Mouse (Mus musculus): Measurements from ENCODE around the gene Resp18. TPM values are rescaled to one million over a fixed set of nuclear protein-coding genes. Genes with fewer than 3 reads are reported as not detected.
A peak's percentile ranks its signal among the peaks of the same experiment; 100 is the strongest.

Resp18 gene
- polyA plus RNA-seq, 1 experiment from 2014 or later = 12.9 TPM

DNA sequence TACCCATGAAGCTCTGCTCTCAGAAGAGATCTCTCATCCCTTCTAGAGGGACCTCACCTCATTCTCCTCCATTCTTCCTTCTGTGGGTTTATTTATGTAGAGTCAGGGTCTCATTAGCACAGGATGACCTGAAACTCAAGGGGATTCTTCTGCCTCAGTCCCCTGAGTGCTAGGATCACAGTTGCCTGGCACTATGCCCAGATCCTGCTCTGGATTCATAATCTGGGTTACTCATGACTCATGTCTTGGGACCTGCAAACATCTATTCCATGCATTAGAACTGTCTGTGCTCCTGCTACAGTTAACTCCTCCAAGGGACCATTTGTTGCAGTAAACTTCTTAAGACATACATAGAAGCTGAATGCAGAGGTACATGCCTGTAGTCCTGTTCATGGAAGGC lies 16.9 kb downstream of the Resp18 start:
- Histone ChIP-seq H3K9ac (ENCODE audit: low read depth, low read length) (no peak overlapping the region), H3K4me3 (ENCODE audit: low read depth, low read length) (no peak overlapping the region), H3K9me3 (ENCODE audit: control insufficient read depth) (no peaks in the 10 kb centered on the region), H3K36me3 (ENCODE audit: control insufficient read depth, insufficient read depth) (no peaks in the 10 kb centered on the region), H3K4me2 (replicated peaks; ENCODE audit: low read depth) (no peak overlapping the region), H3K27me3 (replicated peaks; ENCODE audit: control insufficient read depth, insufficient read depth, low read length) (peaks cover 37% of the 10 kb centered on the region), H3K27ac (ENCODE audit: low read depth, low read length) (no peak overlapping the region), H3K4me1 (replicated peaks; ENCODE audit: control insufficient read depth, insufficient read depth, low read length) (no peaks in the 10 kb centered on the region)
- no peak for ATAC-seq
- TF ChIP-seq CTCF (IDR thresholded peaks at IDR 0.05; ENCODE audit: low read depth) = no peak

DNA sequence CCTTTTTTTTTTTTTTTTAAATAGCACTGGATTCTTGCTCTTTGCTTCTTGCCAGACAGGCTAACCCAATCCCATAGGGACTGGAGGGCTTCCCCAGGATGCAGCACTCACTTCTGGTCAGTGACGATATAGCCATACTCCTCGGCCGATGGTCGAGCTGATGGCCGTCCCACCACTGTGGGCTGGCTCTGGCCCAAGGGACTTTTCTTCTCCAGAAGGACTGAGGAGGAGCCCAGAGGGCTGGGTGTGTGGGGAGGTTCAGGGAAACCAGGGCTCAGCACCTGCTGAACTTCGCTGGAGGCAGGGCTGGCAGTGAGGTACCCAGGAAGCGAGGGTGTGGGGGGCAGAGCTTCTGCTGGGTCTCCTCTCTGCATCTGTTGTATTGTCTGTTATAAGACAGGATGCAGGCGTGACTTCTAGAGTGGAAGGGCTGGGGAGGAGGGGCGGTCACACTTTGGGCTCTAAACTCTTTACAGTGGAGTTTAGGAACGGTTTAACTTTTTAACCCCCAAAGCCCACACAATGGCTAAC lies 22.6 kb downstream of the Resp18 start:
- Histone ChIP-seq H3K27me3 (replicated peaks; ENCODE audit: control insufficient read depth, insufficient read depth, low read length) (no peaks in the 10 kb centered on the region), H3K9me3 (ENCODE audit: control insufficient read depth) (no peaks in the 10 kb centered on the region), H3K4me3 (ENCODE audit: low read depth, low read length) (no peak overlapping the region), H3K4me1 (replicated peaks; ENCODE audit: control insufficient read depth, insufficient read depth, low read length) (no peaks in the 10 kb centered on the region), H3K36me3 (ENCODE audit: control insufficient read depth, insufficient read depth) (no peaks in the 10 kb centered on the region), H3K9ac (ENCODE audit: low read depth, low read length) (no peak overlapping the region), H3K27ac (ENCODE audit: low read depth, low read length) (no peak overlapping the region), H3K4me2 (replicated peaks; ENCODE audit: low read depth) (no peak overlapping the region)
- no peak for TF ChIP-seq CTCF (IDR thresholded peaks at IDR 0.05; ENCODE audit: low read depth)
- ATAC-seq = no peak
- WGBS = 58% methylated on average over 10 of the region's 10 CpGs

DNA sequence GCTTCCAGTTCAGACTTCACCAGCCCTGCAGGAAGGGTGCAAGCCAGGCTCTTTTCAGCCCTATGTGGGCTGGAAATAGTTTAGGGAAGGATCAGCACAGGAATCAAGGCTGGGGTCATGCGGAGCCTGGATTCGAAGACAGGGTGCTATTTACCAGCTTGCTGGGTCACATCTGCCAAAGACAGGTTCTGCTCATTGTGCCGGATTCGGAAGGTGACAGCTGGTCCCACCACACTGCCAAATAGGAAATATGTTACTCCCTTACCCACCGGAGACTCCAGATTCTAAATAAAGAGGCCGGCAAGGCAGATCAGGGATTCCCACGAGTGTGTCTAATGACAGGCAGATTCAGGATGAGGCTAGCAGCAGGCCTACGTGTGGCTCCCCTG lies 23.6 kb downstream of the Resp18 start:
- no peak overlapping the region for H3K4me3 ChIP-seq (ENCODE audit: low read depth, low read length)
- no peaks in the 10 kb centered on the region for H3K9me3 ChIP-seq (ENCODE audit: control insufficient read depth)
- ATAC-seq = no peak
- H3K36me3 ChIP-seq (ENCODE audit: control insufficient read depth, insufficient read depth) = no peaks in the 10 kb centered on the region
- TF ChIP-seq CTCF (IDR thresholded peaks at IDR 0.05; ENCODE audit: low read depth) = no peak
- H3K27ac ChIP-seq (ENCODE audit: low read depth, low read length) = no peak overlapping the region
- H3K27me3 ChIP-seq (replicated peaks; ENCODE audit: control insufficient read depth, insufficient read depth, low read length) = no peaks in the 10 kb centered on the region
- no peaks in the 10 kb centered on the region for H3K4me1 ChIP-seq (replicated peaks; ENCODE audit: control insufficient read depth, insufficient read depth, low read length)
- no peak overlapping the region for H3K9ac ChIP-seq (ENCODE audit: low read depth, low read length)
- no peak overlapping the region for H3K4me2 ChIP-seq (replicated peaks; ENCODE audit: low read depth)
- 73% methylated on average over 8 of the region's 8 CpGs for WGBS

DNA sequence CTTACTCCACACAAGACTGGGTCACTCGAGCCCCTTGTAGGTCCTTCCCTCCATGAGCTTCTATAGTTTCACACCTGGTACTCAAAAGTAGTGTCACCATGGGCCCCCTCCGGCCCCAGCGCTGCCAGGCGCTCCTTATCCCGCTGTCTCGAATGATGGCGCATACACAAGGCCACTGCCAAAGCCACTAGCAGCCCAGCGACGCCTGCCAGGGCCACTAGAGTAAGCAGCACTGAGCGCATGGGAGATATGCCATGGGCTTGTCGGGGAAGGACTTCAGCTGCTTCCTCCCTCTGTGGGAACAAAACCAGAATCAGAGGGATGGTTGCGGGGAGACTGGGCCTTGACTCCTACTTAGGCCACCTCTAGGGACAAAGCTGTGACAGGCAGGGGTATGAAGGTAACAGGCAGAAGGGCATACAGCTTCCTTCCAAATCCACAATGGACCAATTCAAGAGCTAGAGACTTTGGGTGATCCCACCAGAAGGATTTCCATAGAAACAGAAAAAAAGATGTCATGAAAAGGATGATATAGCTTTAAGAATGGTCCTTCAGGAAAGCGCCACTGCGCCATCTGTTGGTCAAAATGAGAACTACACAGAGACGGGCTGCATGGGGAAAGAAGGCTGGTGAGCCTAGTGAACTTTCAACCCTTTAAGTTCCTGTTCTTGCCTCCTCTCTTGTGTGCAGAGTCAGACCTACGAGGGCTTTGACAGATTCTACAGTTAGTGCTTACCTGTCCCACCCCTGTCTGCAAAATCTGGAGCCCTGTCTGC lies 24.2 kb downstream of the Resp18 start:
- H3K4me3 ChIP-seq (ENCODE audit: low read depth, low read length) = no peak overlapping the region
- H3K9ac ChIP-seq (ENCODE audit: low read depth, low read length) = no peak overlapping the region
- TF ChIP-seq CTCF (IDR thresholded peaks at IDR 0.05; ENCODE audit: low read depth) = peak; percentile 94
- no peak overlapping the region for H3K4me2 ChIP-seq (replicated peaks; ENCODE audit: low read depth)
- no peak for ATAC-seq
- H3K36me3 ChIP-seq (ENCODE audit: control insufficient read depth, insufficient read depth) = no peaks in the 10 kb centered on the region
- H3K4me1 ChIP-seq (replicated peaks; ENCODE audit: control insufficient read depth, insufficient read depth, low read length) = no peaks in the 10 kb centered on the region
- H3K9me3 ChIP-seq (ENCODE audit: control insufficient read depth) = no peaks in the 10 kb centered on the region
- WGBS = 60% methylated on average over 16 of the region's 16 CpGs
- no peaks in the 10 kb centered on the region for H3K27me3 ChIP-seq (replicated peaks; ENCODE audit: control insufficient read depth, insufficient read depth, low read length)
- H3K27ac ChIP-seq (ENCODE audit: low read depth, low read length) = no peak overlapping the region; the same call in 1 of the 2 replicates

DNA sequence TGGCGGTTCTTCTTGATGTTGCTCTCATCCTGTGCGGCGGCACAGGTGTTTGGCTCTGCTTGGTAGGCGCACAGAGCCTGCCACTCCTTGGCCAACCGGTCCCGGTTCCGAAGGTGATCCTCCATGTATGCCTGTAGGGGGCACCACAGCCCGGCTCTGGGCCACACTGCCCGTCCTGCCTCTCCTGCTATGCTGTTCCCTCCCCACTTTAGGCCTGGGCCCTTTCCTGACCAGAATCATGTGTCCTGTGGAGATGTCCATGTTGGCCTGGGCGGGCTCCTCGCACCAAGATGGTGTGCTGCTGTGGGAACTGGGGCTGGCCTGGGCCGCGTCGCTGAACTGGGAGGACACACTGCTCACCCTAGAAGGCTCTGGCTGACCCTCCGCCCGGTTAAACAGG lies 25.2 kb downstream of the Resp18 start:
- WGBS = 80% methylated on average over 16 of the region's 16 CpGs

DNA sequence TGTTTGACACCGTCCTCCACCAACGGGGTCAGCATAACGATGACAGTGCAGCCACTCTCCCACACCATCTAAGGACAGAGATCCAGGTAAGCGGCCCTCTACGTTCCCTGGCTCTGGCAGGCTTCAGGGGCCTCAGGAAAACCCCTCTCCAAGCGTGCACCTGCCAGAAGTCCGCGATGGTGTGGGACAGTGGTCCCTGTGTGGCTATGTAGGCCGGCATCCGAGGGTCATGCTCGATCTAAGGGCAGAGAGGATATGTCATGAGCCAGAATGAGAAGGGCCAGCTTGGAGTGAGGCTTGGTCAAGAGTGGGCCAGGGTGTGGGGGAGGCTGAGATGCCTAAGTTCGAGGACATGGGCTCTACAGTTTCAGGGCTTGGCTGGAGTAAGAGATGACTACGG lies 25.9 kb downstream of the Resp18 start:
- 74% methylated on average over 13 of the region's 13 CpGs for WGBS
- no peak for TF ChIP-seq CTCF (IDR thresholded peaks at IDR 0.05; ENCODE audit: low read depth)
- ATAC-seq = no peak
- Histone ChIP-seq H3K36me3 (ENCODE audit: control insufficient read depth, insufficient read depth) (no peaks in the 10 kb centered on the region), H3K4me2 (replicated peaks; ENCODE audit: low read depth) (no peak overlapping the region), H3K4me1 (replicated peaks; ENCODE audit: control insufficient read depth, insufficient read depth, low read length) (no peaks in the 10 kb centered on the region), H3K27ac (ENCODE audit: low read depth, low read length) (no peak overlapping the region), H3K9me3 (ENCODE audit: control insufficient read depth) (no peaks in the 10 kb centered on the region), H3K4me3 (ENCODE audit: low read depth, low read length) (no peak overlapping the region), H3K9ac (ENCODE audit: low read depth, low read length) (no peak overlapping the region), H3K27me3 (replicated peaks; ENCODE audit: control insufficient read depth, insufficient read depth, low read length) (no peaks in the 10 kb centered on the region)

More for the DNA sequence above, 25.2 kb downstream of the Resp18 start:
- Histone ChIP-seq H3K4me3 (ENCODE audit: low read depth, low read length) (no peak overlapping the region), H3K27me3 (replicated peaks; ENCODE audit: control insufficient read depth, insufficient read depth, low read length) (no peaks in the 10 kb centered on the region), H3K4me1 (replicated peaks; ENCODE audit: control insufficient read depth, insufficient read depth, low read length) (no peaks in the 10 kb centered on the region), H3K9me3 (ENCODE audit: control insufficient read depth) (no peaks in the 10 kb centered on the region), H3K4me2 (replicated peaks; ENCODE audit: low read depth) (no peak overlapping the region), H3K36me3 (ENCODE audit: control insufficient read depth, insufficient read depth) (no peaks in the 10 kb centered on the region), H3K9ac (ENCODE audit: low read depth, low read length) (no peak overlapping the region), H3K27ac (ENCODE audit: low read depth, low read length) (no peak overlapping the region)
- no peak for ATAC-seq
- TF ChIP-seq CTCF (IDR thresholded peaks at IDR 0.05; ENCODE audit: low read depth) = peak; percentile 32
